Mouse (Mus musculus): ENCODE measurements around the gene Atox1.

The Atox1 gene

GRCm38 (mm10) chr11:55428186-55429012, 32.6 kb downstream of the Atox1 start:
- TF ChIP-seq GATA4 (IDR thresholded peaks at IDR 0.05; ENCODE audit: insufficient replicate concordance, low read length): 0 out of 2 replicates have a peak, but pooled peaks have one; percentile 75

GRCm38 (mm10) chr11:55424746-55425360, 36.2 kb downstream of the Atox1 start:
- no peak for TF ChIP-seq GATA4 (IDR thresholded peaks at IDR 0.05; ENCODE audit: insufficient replicate concordance, low read length)

- TF ChIP-seq GATA4 (IDR thresholded peaks at IDR 0.05; ENCODE audit: insufficient replicate concordance, low read length): no peak
Measured at GRCm38 (mm10) chr11:55423756-55424155, 37.3 kb downstream of the Atox1 start.

DNA sequence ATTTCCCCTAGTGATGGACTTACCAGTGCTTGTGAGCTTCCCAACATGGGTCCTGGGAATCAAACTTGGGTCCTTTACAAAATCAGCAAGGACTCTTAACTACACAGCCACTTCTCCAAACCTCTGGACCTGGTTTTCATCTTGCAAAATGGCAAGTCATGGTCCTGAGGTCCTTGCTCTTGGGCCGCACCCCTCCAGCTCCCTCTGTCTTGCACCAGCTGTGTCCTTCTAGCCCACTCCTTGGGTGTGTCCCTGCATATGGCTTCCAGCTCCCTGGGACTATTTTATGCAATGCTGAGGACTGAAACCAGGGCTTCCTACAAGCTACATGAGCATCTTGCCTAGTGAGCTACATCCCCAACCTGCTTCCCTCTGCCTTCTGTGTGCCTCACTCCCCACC, 38.1 kb downstream of the Atox1 start, which contains the start of gene Sparc:
Sparc (minus strand) TSS at position 206 of the 400 bp plus-strand sequence.
- no peak for TF ChIP-seq GATA4 (IDR thresholded peaks at IDR 0.05; ENCODE audit: insufficient replicate concordance, low read length)

- TF ChIP-seq GATA4 (IDR thresholded peaks at IDR 0.05; ENCODE audit: insufficient replicate concordance, low read length): no peak
Measured at GRCm38 (mm10) chr11:55419678-55420307, 41.2 kb downstream of the Atox1 start.

DNA sequence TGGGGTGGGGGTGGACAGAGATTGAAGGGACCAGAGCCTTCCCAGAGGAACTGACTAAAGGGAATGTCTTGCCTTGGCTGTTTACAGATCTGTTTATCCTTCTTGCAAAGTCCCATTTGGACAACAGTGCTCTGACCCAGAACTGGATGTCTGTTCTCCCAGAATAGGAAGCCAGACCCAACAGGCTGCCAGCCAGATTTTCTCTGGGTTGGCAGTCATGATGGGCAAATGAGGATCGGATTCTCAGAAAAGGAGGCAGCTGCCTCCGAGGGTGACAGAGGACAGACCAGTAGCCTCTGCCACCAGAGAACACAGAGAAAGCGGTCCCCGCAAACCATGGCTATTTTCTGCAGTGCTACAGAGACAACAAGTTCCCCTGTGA, 41.8 kb downstream of the Atox1 start:
- TF ChIP-seq GATA4 (IDR thresholded peaks at IDR 0.05; ENCODE audit: insufficient replicate concordance, low read length): no peak

- TF ChIP-seq GATA4 (IDR thresholded peaks at IDR 0.05; ENCODE audit: insufficient replicate concordance, low read length): no peak
Measured at GRCm38 (mm10) chr11:55418704-55419061, 42.4 kb downstream of the Atox1 start.

- TF ChIP-seq GATA4 (IDR thresholded peaks at IDR 0.05; ENCODE audit: insufficient replicate concordance, low read length): peak; percentile 74; the same call in 1 of the 2 replicates
Measured at GRCm38 (mm10) chr11:55417898-55418703, 42.9 kb downstream of the Atox1 start.

GRCm38 (mm10) chr11:55416609-55417265, 44.3 kb downstream of the Atox1 start:
- TF ChIP-seq GATA4 (IDR thresholded peaks at IDR 0.05; ENCODE audit: insufficient replicate concordance, low read length): no peak

DNA sequence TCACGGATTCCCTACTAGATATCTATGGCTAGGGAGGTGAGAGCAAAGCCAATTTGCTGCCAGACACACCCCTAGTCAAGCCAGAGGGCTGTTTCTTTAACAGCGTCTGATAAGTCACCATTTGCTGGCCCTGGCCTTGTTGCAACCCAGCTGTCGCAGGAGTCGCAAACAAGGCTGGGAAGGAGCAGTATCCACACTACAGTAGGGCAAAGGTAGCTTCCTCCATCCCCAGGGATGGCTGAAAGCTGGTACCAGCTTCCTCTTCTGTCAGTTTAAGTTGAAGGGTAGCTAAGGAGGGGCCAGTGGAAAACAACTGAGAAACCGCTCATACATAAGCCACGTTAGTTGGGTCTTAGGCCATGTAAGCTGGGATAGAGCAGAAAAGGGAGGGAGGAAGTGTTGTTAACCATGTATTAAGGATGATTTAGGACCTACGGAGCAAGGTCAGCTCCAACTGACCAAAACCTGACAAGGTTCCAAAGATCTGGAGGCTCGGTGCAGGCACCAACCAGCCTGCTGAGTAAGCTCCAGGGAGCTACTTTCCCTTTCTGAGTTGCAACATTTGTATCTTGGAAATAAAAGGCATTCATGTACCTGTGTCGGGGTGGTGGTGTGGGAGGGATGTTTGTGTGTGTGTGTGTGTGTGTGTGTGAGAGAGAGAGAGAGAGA, 45.9 kb downstream of the Atox1 start:
- no peak for TF ChIP-seq GATA4 (IDR thresholded peaks at IDR 0.05; ENCODE audit: insufficient replicate concordance, low read length)

GRCm38 (mm10) chr11:55414314-55414713, 46.7 kb downstream of the Atox1 start:
- TF ChIP-seq GATA4 (IDR thresholded peaks at IDR 0.05; ENCODE audit: insufficient replicate concordance, low read length): no peak

- no peak for TF ChIP-seq GATA4 (IDR thresholded peaks at IDR 0.05; ENCODE audit: insufficient replicate concordance, low read length)
Measured at GRCm38 (mm10) chr11:55413416-55413796, 47.6 kb downstream of the Atox1 start.

DNA sequence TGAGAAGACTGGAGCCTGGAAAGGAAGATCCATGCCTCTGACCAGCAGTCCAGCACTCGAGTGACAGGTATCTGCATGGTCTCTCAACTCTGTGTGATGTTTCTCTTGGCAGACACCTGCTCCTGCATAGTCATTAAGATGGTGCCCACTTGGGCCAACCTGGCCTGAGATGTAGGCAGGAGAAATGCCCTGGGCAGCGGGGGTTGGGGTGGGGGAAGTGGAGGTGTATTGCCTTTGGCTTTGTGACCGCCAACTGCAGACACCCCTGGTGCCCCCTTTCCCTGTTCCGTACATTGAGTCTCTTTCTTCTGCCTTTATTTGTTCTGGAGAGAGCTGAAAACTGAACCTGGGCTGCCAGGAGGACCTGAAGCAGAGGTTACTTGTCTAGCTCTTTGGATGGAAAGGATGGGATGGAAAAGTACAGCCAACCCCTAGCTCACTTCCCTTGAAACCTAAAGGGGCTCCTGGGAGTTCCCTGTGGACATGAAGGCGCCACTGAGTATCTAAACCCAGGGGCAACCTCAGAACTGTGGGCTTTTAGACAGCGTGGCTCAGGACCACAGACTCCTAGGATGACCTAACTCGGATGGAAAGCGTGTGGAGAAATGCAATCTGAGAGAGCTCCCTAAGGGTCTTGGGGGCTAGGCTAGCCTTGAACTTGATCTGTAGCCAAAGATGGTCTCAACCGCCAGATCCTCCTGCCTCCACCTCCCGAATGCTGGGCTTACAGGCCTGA, 48.2 kb downstream of the Atox1 start:
- no peak for TF ChIP-seq GATA4 (IDR thresholded peaks at IDR 0.05; ENCODE audit: insufficient replicate concordance, low read length)
